Mouse (Mus musculus): ENCODE measurements around the gene Filip1. TPM values are rescaled to one million over a fixed set of nuclear protein-coding genes. Genes with fewer than 3 reads are reported as not detected.

Gene Filip1
- 0.64 and 0.74 TPM in 2 replicates for polyA plus RNA-seq (2012; rRNA removed; ENCODE audit: low replicate concordance)

DNA sequence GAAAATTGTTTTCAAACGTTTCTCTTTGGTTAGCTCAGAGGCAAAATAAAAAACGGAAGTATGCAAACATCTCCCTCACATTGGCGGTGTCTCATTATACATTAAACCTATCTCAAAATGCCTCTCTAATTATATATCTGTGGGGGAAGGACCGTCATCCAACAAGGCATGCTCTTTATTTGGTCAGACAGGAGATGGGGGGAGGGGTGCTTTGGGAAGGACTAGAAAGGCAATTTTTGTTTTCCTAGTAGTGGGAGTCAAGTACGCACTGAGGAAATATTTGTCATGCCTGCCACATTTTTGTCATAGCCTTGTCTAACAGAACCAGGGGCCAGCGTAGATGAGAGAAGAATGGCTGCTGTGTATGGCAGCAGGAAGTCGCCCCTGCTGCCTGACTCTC, at the start of gene Filip1:
Gene Filip1, minus strand, starts transcription at position 101 of the 400 bp plus-strand sequence.

DNA sequence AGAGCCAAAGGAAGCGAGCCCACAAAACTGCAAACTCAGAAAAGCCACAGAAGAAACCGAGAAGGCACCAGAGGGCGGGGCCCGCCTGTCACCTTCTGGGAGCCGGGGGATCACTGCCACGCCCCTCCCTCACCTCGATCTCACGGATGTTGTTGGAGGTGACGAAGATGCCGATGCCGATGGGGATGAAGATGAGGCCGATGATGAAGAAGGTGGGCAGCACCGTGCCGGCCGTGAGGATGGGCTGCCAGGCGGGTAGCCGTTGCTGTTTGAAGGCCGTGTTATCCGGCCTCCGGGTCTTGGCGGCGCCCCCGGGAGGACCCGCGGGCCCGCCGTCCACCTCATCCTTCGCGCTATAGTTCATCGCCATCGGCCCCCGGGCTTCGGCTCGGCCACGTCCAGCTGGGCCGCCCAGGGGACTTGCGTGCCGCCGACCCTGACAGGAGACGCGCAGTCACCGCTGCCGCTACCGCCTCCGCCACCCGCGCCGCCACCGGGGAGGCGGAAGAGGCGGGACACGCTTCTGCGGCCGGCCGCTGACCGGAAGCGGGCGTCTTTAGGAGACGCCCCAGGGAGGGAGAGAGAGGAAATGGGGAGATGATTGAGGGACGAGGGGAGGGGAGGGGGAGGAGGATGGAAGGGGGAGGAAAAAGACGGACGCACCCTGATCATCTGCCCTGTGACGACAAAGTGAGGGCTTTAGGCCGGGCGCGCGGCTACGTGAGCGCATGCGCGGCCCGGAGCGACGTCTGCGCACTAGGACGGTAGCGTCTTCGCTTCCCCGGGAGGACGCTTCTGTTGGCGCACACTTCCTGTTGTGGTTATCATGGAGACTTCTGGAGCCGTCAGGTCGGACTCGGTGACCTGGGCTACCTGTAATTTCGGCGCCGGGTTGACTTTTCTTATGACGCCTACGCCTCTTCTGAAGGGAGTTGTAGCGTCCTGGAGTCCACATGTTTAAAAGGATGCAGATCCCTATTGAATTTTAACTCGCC, 219.5 kb downstream of the Filip1 start, which contains the start of gene Tmem30a:
Gene Tmem30a, minus strand, starts transcription at position 667 of the 995 bp plus-strand sequence.

Other genes with a start within 250 kb of the Filip1 start
- 29.5 and 39.7 TPM in 2 replicates for gene Tmem30a, start 219.3 kb downstream of the Filip1 start, polyA plus RNA-seq (2012; rRNA removed; ENCODE audit: low replicate concordance)
- 13.3 and 15.8 TPM in 2 replicates for gene Senp6, start 54.1 kb upstream of the Filip1 start, polyA plus RNA-seq (2012; rRNA removed; ENCODE audit: low replicate concordance)
- 22.7 and 26.6 TPM in 2 replicates for gene Myo6, start 152.2 kb upstream of the Filip1 start, polyA plus RNA-seq (2012; rRNA removed; ENCODE audit: low replicate concordance)